Mouse (Mus musculus): ENCODE measurements at regions not wholly inside any gene's neighbourhood (a gene's known extent, or its start where the extent isn't known, plus 50 kb on each side); places are given as distances from the start of the nearest gene placed in this dataset.
"Not testable (repeated sequence)": the region's sequence is repeated elsewhere in the genome, so short reads cannot be mapped to it uniquely, and the experiment has no call there.

- no peak for ATAC-seq (replicated peaks; ENCODE audit: extremely low read depth, insufficient read depth, low FRiP score)
- 71% methylated on average over 5 of the region's 5 CpGs for WGBS
- H3K27me3 ChIP-seq (ENCODE audit: control insufficient read depth, insufficient read depth, low read length) = no peaks in the 10 kb centered on the region
- H3K9me3 ChIP-seq (replicated peaks; ENCODE audit: control insufficient read depth, low read length) = no peaks in the 10 kb centered on the region
- H3K36me3 ChIP-seq (ENCODE audit: control insufficient read depth, insufficient read depth) = no peaks in the 10 kb centered on the region
- no peak overlapping the region for H3K27ac ChIP-seq (ENCODE audit: low read length)
- H3K9ac ChIP-seq (ENCODE audit: low read length) = no peak overlapping the region
- H3K4me1 ChIP-seq (ENCODE audit: control insufficient read depth, insufficient read depth, low read length) = no peaks in the 10 kb centered on the region
- no peak overlapping the region for H3K4me2 ChIP-seq (ENCODE audit: low read depth, low read length)
- no peak overlapping the region for H3K4me3 ChIP-seq (ENCODE audit: low read length)
These were observed 52.8 kb upstream of the Tmem17 start for GRCm38 (mm10) chr11:22458951-22459703.

GRCm38 (mm10) chr11:22461019-22461735, 50.7 kb upstream of the Tmem17 start:
- H3K9me3 ChIP-seq (replicated peaks; ENCODE audit: control insufficient read depth, low read length); H3K4me1 ChIP-seq (ENCODE audit: control insufficient read depth, insufficient read depth, low read length); ATAC-seq (replicated peaks; ENCODE audit: extremely low read depth, insufficient read depth, low FRiP score); H3K4me3 ChIP-seq (ENCODE audit: low read length); H3K27me3 ChIP-seq (ENCODE audit: control insufficient read depth, insufficient read depth, low read length); H3K9ac ChIP-seq (ENCODE audit: low read length); H3K36me3 ChIP-seq (ENCODE audit: control insufficient read depth, insufficient read depth); H3K4me2 ChIP-seq (ENCODE audit: low read depth, low read length); H3K27ac ChIP-seq (ENCODE audit: low read length): not testable (repeated sequence)
- 87% methylated on average over 8 of the region's 8 CpGs for WGBS

Measured in heart, embryonic 16.5 days (tissue).